8 mouse cellular contexts compared by ENCODE assay signal in genomic region chr2:129038937-129039631, GRCm38 (mm10). TPM values are rescaled to one million over a fixed set of nuclear protein-coding genes. Genes with fewer than 3 reads are reported as not detected.
A peak's percentile ranks its signal among the peaks of the same experiment; 100 is the strongest.
DNase-seq lines count a peak whose midpoint lies in the region; ATAC-seq lines count a peak whose summit lies in the region.

No protein-coding gene starts in this region.

- no peak overlapping the region for H3K27ac ChIP-seq in forebrain, embryonic 16.5 days (ENCODE audit: low read length)
- H3K27ac ChIP-seq in midbrain, embryonic 13.5 days, result peak overlapping the region; percentile 31; the same call in 1 of the 2 replicates

- H3K4me3 ChIP-seq in megakaryocyte, embryonic 14.5 days (replicated peaks), result peak overlapping the region; percentile 88
- peak overlapping the region; percentile 47 for H3K4me3 ChIP-seq in forebrain, embryonic 16.5 days (replicated peaks; ENCODE audit: low read length)
- H3K4me3 ChIP-seq in midbrain, embryonic 13.5 days (replicated peaks), result peak overlapping the region; percentile 49

- 1% methylated on average over 62 of the region's 62 CpGs for WGBS in forebrain, embryonic 16.5 days
- WGBS in midbrain, embryonic 13.5 days, result 2% methylated on average over 62 of the region's 62 CpGs

- ATAC-seq in megakaryocyte, adult 5-6 weeks (ENCODE audit: poor library complexity, severe bottlenecking), result no peak
- ATAC-seq in forebrain, embryonic 16.5 days, result peak; percentile 49
- peak; percentile 84 for ATAC-seq in midbrain, embryonic 13.5 days

- peak overlapping the region; percentile 87 for H3K4me2 ChIP-seq in forebrain, embryonic 16.5 days (ENCODE audit: low read length)
- H3K4me2 ChIP-seq in midbrain, embryonic 13.5 days (replicated peaks), result peak overlapping the region; percentile 90

- H3K27me3 ChIP-seq in megakaryocyte, embryonic 14.5 days (replicated peaks), result peaks cover 66% of the 10 kb centered on the region
- H3K27me3 ChIP-seq in forebrain, embryonic 16.5 days (replicated peaks; ENCODE audit: control insufficient read depth, insufficient read depth, low read length), result 0 out of 2 replicates have a peak, but pooled peaks cover 2% of the 10 kb centered on the region
- peaks cover 38% of the 10 kb centered on the region for H3K27me3 ChIP-seq in midbrain, embryonic 13.5 days

- 0 out of 2 replicates have a peak, but pooled peaks cover 3% of the 10 kb centered on the region for H3K9me3 ChIP-seq in megakaryocyte, embryonic 14.5 days
- no peaks in the 10 kb centered on the region for H3K9me3 ChIP-seq in forebrain, embryonic 16.5 days (ENCODE audit: control insufficient read depth, low read length)
- no peaks in the 10 kb centered on the region for H3K9me3 ChIP-seq in midbrain, embryonic 13.5 days

- DNase-seq in cerebellum, adult 9-10 months, result peak; percentile 62
- DNase-seq in kidney, postnatal 10 days, result peak; percentile 38
- peak; percentile 24 for DNase-seq in thymus, postnatal 0 days (ENCODE audit: low spot score)
- no peak for DNase-seq in urinary bladder, postnatal 10 days (ENCODE audit: low spot score)

- peaks cover 21% of the 10 kb centered on the region for H3K4me1 ChIP-seq in megakaryocyte, embryonic 14.5 days
- H3K4me1 ChIP-seq in forebrain, embryonic 16.5 days (replicated peaks; ENCODE audit: control insufficient read depth, insufficient read depth, low read length), result peaks cover 11% of the 10 kb centered on the region
- peaks cover 14% of the 10 kb centered on the region for H3K4me1 ChIP-seq in midbrain, embryonic 13.5 days (replicated peaks)

- H3K9ac ChIP-seq in forebrain, embryonic 16.5 days (replicated peaks; ENCODE audit: low read depth, low read length), result peak overlapping the region; percentile 62
- peak overlapping the region; percentile 73 for H3K9ac ChIP-seq in midbrain, embryonic 13.5 days (replicated peaks)

- no peaks in the 10 kb centered on the region for H3K36me3 ChIP-seq in megakaryocyte, embryonic 14.5 days (replicated peaks; ENCODE audit: low read length)
- H3K36me3 ChIP-seq in forebrain, embryonic 16.5 days (ENCODE audit: control insufficient read depth, insufficient read depth), result no peaks in the 10 kb centered on the region
- H3K36me3 ChIP-seq in midbrain, embryonic 13.5 days, result no peaks in the 10 kb centered on the region

RNA-seq across cellular contexts. Expression of gene Vinac1, which starts 8.9 kb away (rescaled TPM):
- not detected in 2 replicates for polyA plus RNA-seq in megakaryocyte, embryonic 14.5 days (2012; ENCODE audit: insufficient read depth, low replicate concordance)
- not detected in 2 replicates for total RNA-seq in megakaryocyte, adult 5-6 weeks (2015)
- total RNA-seq in megakaryocyte, adult 5-6 weeks (2017), result 0.04 and 0.16 TPM in 2 replicates
- 0.12 and 0.34 TPM in 2 replicates for polyA plus RNA-seq in forebrain, embryonic 16.5 days (2015; fragmentation: Nextera tagmentation; extraction: Ambion mirVana)
- polyA plus RNA-seq in midbrain, embryonic 13.5 days (2015; fragmentation: Nextera tagmentation; extraction: Ambion mirVana), result 0.70 and 0.81 TPM in 2 replicates
- polyA plus RNA-seq in thymus, postnatal 0 days (2015; fragmentation: Nextera tagmentation; extraction: Ambion mirVana), result 0.14 and 0.23 TPM in 2 replicates

RNA-seq across cellular contexts. Expression of gene Ttl, which starts 26.7 kb away (rescaled TPM):
- 0.32 and 1.1 TPM in 2 replicates for polyA plus RNA-seq in megakaryocyte, embryonic 14.5 days (2012; ENCODE audit: insufficient read depth, low replicate concordance)
- total RNA-seq in megakaryocyte, adult 5-6 weeks (2015), result 2.6 and 3.3 TPM in 2 replicates
- 3.0 and 3.6 TPM in 2 replicates for total RNA-seq in megakaryocyte, adult 5-6 weeks (2017)
- polyA plus RNA-seq in forebrain, embryonic 16.5 days (2015; fragmentation: Nextera tagmentation; extraction: Ambion mirVana), result 33.5 and 35.9 TPM in 2 replicates
- polyA plus RNA-seq in midbrain, embryonic 13.5 days (2015; fragmentation: Nextera tagmentation; extraction: Ambion mirVana), result 21.3 and 23.6 TPM in 2 replicates
- 5.2 and 5.9 TPM in 2 replicates for polyA plus RNA-seq in thymus, postnatal 0 days (2015; fragmentation: Nextera tagmentation; extraction: Ambion mirVana)
